Mouse (Mus musculus) heart, adult 2 months (tissue): ENCODE results near the gene Lfng.

Experiments
- CTCF ChIP-seq: fragments of 200-600 bp; IDR thresholded peaks from 2 replicates; pipeline ENCODE4 v1.8.1; 2022; ENCODE audit warnings: antibody characterized with exemption, mild to moderate bottlenecking, moderate library complexity
- EP300 ChIP-seq: fragments of 200-500 bp; IDR thresholded peaks from 2 replicates; pipeline ENCODE4 v1.6.1; 2011; ENCODE audit warnings: low read depth, low read length, control low read depth; ENCODE audit not compliant: insufficient read depth

DNA sequence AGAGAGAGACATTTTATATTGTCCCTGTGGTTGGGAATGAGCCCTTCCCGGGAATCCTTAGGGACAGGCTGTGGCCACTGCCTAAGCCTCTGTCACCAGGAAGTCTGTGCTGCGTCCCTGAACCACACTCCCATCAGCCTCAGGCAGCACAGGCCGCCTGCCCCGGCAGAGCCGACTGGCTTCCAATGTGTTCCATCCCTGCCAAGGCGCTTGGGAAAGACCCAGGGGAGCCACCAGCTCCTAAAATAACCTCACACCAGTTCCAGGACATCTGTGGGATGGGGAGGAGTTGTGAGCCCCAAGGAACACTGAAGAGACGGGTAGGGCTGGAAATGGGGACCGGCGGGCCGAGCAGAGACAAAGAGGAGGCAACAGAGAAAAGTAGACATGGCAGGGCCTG is 35.4 kb upstream of the Lfng start:
- TF ChIP-seq CTCF (no peak), EP300 (peak; percentile 73; the same call in 1 of the 2 replicates)
